16 mouse cellular contexts compared by ENCODE assay signal in the genomic region with DNA sequence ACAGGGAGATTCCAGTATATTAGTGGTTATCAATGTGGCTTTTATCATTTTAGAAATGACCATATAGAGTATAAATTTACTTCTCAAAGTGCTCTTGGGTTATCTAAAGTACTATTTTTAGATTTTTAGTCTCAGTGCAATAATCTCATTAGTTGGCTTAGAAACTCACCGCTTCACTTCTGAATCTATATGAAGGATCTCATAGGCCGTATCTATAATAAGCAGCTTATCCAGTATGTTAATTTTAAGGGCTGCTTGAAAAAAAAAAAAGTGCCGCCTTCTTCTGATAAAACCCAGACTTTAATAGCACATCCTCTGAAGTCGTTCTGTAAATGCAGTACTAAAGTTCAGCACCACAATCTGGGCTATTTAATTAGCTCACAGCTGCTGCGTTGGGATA.
"Had no signal": no experiment of that assay in that cellular context is flagged by ENCODE, and none has a peak within 500 bp of the region (broad histone marks: within the 10 kb centered on the region; RNA-seq: fewer than 3 reads in every experiment).

No protein-coding gene starts in this region.

- H3K4me2 ChIP-seq: lung, embryonic 15.5 days; midbrain, embryonic 13.5 days; neural tube, embryonic 12.5 days; stomach, embryonic 15.5 days had no signal

- H3K36me3 ChIP-seq: lung, embryonic 15.5 days; midbrain, embryonic 10.5 days; midbrain, embryonic 13.5 days; neural tube, embryonic 12.5 days; stomach, embryonic 15.5 days had no signal

- H3K4me1 ChIP-seq: lung, embryonic 15.5 days; midbrain, embryonic 10.5 days; midbrain, embryonic 13.5 days; neural tube, embryonic 12.5 days; stomach, embryonic 15.5 days had no signal

- DNase-seq: lung, adult 2 months; lung, postnatal 14 days; lung, postnatal 36 days; right cerebral cortex, postnatal 14 days; thymus, adult 2 months; thymus, postnatal 25 days; thymus, postnatal 4 days had no signal

- H3K9me3 ChIP-seq: lung, embryonic 15.5 days; megakaryocyte, embryonic 14.5 days; midbrain, embryonic 10.5 days; midbrain, embryonic 13.5 days; neural tube, embryonic 12.5 days; stomach, embryonic 15.5 days had no signal

- H3K27ac ChIP-seq: lung, embryonic 15.5 days; midbrain, embryonic 10.5 days; midbrain, embryonic 13.5 days; neural tube, embryonic 12.5 days; stomach, embryonic 15.5 days; stomach, postnatal 0 days had no signal

- ATAC-seq: lung, postnatal 0 days; midbrain, embryonic 13.5 days; midbrain, embryonic 16.5 days had no signal

- H3K27me3 ChIP-seq: lung, embryonic 15.5 days; megakaryocyte, embryonic 14.5 days; midbrain, embryonic 13.5 days; neural tube, embryonic 12.5 days; stomach, embryonic 15.5 days had no signal

- H3K4me3 ChIP-seq: lung, embryonic 15.5 days; megakaryocyte, embryonic 14.5 days; midbrain, embryonic 10.5 days; midbrain, embryonic 13.5 days; neural tube, embryonic 12.5 days; stomach, embryonic 15.5 days had no signal

- H3K9ac ChIP-seq: lung, embryonic 15.5 days; midbrain, embryonic 13.5 days; neural tube, embryonic 12.5 days; stomach, embryonic 15.5 days had no signal
